Mouse (Mus musculus) layer of hippocampus, postnatal 25 days (tissue): Measurements from ENCODE around the gene Sesn2. TPM values are rescaled to one million over a fixed set of nuclear protein-coding genes. Genes with fewer than 3 reads are reported as not detected.
A peak's percentile ranks its signal among the peaks of the same experiment; 100 is the strongest.
"Not testable (repeated sequence)": the region's sequence is repeated elsewhere in the genome, so short reads cannot be mapped to it uniquely, and the experiment has no call there.

Experiments
- DNase-seq, 2 experiments: peaks; one replicate each; pipeline ENCODE4 v3.0.0; 2022; ENCODE audit warnings: mixed read lengths in 2 of 2, low spot score in 1 of 2; ENCODE audit errors: extremely low spot score in 1 of 2
- total RNA-seq, 2 experiments: library from RNA; stranded (reverse); gene quantifications; 2 replicates each; pipeline ENCODE4 v1.2.3; 2021

Gene Sesn2
- total RNA-seq, result 10 to 100 TPM; 13.2 to 13.3 TPM

GRCm38 (mm10) chr4:132510352-132510798 lies at the start of gene Sesn2:
Gene Sesn2, minus strand, starts transcription at chr4:132510501.
- DNase-seq, result peak; percentile 89 to 91

- DNase-seq, result not testable (repeated sequence)
Measured at GRCm38 (mm10) chr4:132555550-132555949, 45.2 kb upstream of the Sesn2 start.

GRCm38 (mm10) chr4:132554653-132555052 lies 44.4 kb upstream of the Sesn2 start:
- DNase-seq, result no peak

GRCm38 (mm10) chr4:132554221-132554620 lies 43.9 kb upstream of the Sesn2 start:
- no peak for DNase-seq

GRCm38 (mm10) chr4:132545851-132546250 lies 35.5 kb upstream of the Sesn2 start:
- peak in 1 of 2 experiments; percentile 67 for DNase-seq

- DNase-seq, result no peak
Measured at GRCm38 (mm10) chr4:132542724-132543123, 32.4 kb upstream of the Sesn2 start.

GRCm38 (mm10) chr4:132541413-132541812 lies 31.1 kb upstream of the Sesn2 start:
- no peak for DNase-seq

GRCm38 (mm10) chr4:132539481-132539880 lies 29.2 kb upstream of the Sesn2 start:
- no peak for DNase-seq

- DNase-seq, result peak; percentile 77 to 92
Measured at GRCm38 (mm10) chr4:132535406-132536121, 25.3 kb upstream of the Sesn2 start, which contains the start of gene Dnajc8. Gene Dnajc8, plus strand, starts transcription at chr4:132535550.

- DNase-seq, result peak; percentile 77 to 78
Measured at GRCm38 (mm10) chr4:132532981-132533916, 22.9 kb upstream of the Sesn2 start, which contains the start of gene Atpif1. Gene Atpif1, minus strand, starts transcription at chr4:132533659.

GRCm38 (mm10) chr4:132532496-132532895 lies 22.2 kb upstream of the Sesn2 start:
- no peak for DNase-seq

- DNase-seq, result no peak
Measured at GRCm38 (mm10) chr4:132530033-132530804, 19.9 kb upstream of the Sesn2 start.

GRCm38 (mm10) chr4:132529344-132529743 lies 19.0 kb upstream of the Sesn2 start:
- DNase-seq, result no peak

- DNase-seq, result no peak
Measured at GRCm38 (mm10) chr4:132527917-132528522, 17.7 kb upstream of the Sesn2 start.

- no peak for DNase-seq
Measured at GRCm38 (mm10) chr4:132526678-132527077, 16.4 kb upstream of the Sesn2 start.

GRCm38 (mm10) chr4:132524808-132525207 lies 14.5 kb upstream of the Sesn2 start:
- no peak for DNase-seq

- DNase-seq, result no peak
Measured at GRCm38 (mm10) chr4:132524321-132524741, 14.0 kb upstream of the Sesn2 start.

- no peak for DNase-seq
Measured at GRCm38 (mm10) chr4:132519188-132519587, 8.9 kb upstream of the Sesn2 start.

GRCm38 (mm10) chr4:132518066-132518465 lies 7.8 kb upstream of the Sesn2 start:
- DNase-seq, result no peak
